Mouse (Mus musculus) gastrocnemius, postnatal 14 days (tissue): ENCODE data around the gene Art2b. TPM values are rescaled to one million over a fixed set of nuclear protein-coding genes. Genes with fewer than 3 reads are reported as not detected.
"Not testable (repeated sequence)": the region's sequence is repeated elsewhere in the genome, so short reads cannot be mapped to it uniquely, and the experiment has no call there.

Experiments used
- DNase-seq: peaks from one replicate; pipeline ENCODE4 v3.0.0; 2021; ENCODE audit warnings: mixed read lengths
- intact Hi-C: fragments of 180-260 bp; cut with DNase I; formaldehyde crosslinking; loops from one replicate; pipeline ENCODE4 v1.15.1; 2025; ENCODE audit warnings: low total_unique reads
- long read RNA-seq, 2 experiments: library from polyadenylated mRNA; stranded (forward); transcript quantifications; one replicate each; pipeline ENCODE4 v2.0.0; 2021
- total RNA-seq, 2 experiments: library from RNA; stranded (reverse); gene quantifications; 2 replicates each; pipeline ENCODE4 v1.2.3; 2021

Gene Art2b
- not detected for total RNA-seq
- long read RNA-seq, experiment 1 = 0 reads
- long read RNA-seq, experiment 2 = 0 reads

GRCm38 (mm10) chr7:101585408-101585807 is at the start of gene Art2b:
Art2b (minus strand) TSS chr7:101585600.
- intact Hi-C loops = no loop called here

GRCm38 (mm10) chr7:101634513-101634912 is 49.1 kb upstream of the Art2b start:
- no peak for DNase-seq
- intact Hi-C loops = no loop called here

More at GRCm38 (mm10) chr7:101585408-101585807, at the start of gene Art2b:
- DNase-seq = no peak

GRCm38 (mm10) chr7:101633629-101634177 is 48.3 kb upstream of the Art2b start:
- intact Hi-C loops = no loop called here
- no peak for DNase-seq

- intact Hi-C loops = no loop called here
- no peak for DNase-seq
Observed at GRCm38 (mm10) chr7:101628481-101628880, 43.1 kb upstream of the Art2b start.

GRCm38 (mm10) chr7:101627166-101627565 is 41.8 kb upstream of the Art2b start:
- intact Hi-C loops, DNase-seq: not testable (repeated sequence)

- intact Hi-C loops = no loop called here
- DNase-seq = no peak
Observed at GRCm38 (mm10) chr7:101624283-101624682, 38.9 kb upstream of the Art2b start.

GRCm38 (mm10) chr7:101621861-101622260 is 36.5 kb upstream of the Art2b start:
- intact Hi-C loops, DNase-seq: not testable (repeated sequence)

- no peak for DNase-seq
- intact Hi-C loops = no loop called here
Observed at GRCm38 (mm10) chr7:101620373-101620772, 35.0 kb upstream of the Art2b start.

- DNase-seq = no peak
- intact Hi-C loops = loop anchor here (10.0 kb wide), 1 partner anchor 193 kb away; the partner anchor contains the start of gene Pde2a
Observed at GRCm38 (mm10) chr7:101618273-101618672, 32.9 kb upstream of the Art2b start.

- intact Hi-C loops = loop anchor here (10.0 kb wide), 1 partner anchor 193 kb away; the partner anchor contains the start of gene Pde2a
- DNase-seq = no peak
Observed at GRCm38 (mm10) chr7:101617438-101618165, 32.2 kb upstream of the Art2b start.

- no peak for DNase-seq
- intact Hi-C loops = loop anchor here (10.0 kb wide), 1 partner anchor 191 kb away; the partner anchor contains the start of gene Pde2a
Observed at GRCm38 (mm10) chr7:101616136-101616835, 30.9 kb upstream of the Art2b start.

GRCm38 (mm10) chr7:101615406-101615805 is 30.0 kb upstream of the Art2b start:
- no peak for DNase-seq
- intact Hi-C loops = loop anchor here (10.0 kb wide), 1 partner anchor 191 kb away; the partner anchor contains the start of gene Pde2a

- intact Hi-C loops = loop anchor here (10.0 kb wide), 1 partner anchor 188 kb away; the partner anchor contains the start of gene Pde2a
- DNase-seq = not testable (repeated sequence)
Observed at GRCm38 (mm10) chr7:101612786-101613527, 27.6 kb upstream of the Art2b start.

GRCm38 (mm10) chr7:101607845-101608244 is 22.4 kb upstream of the Art2b start:
- DNase-seq = no peak
- intact Hi-C loops = no loop called here

- intact Hi-C loops = no loop called here
- no peak for DNase-seq
Observed at GRCm38 (mm10) chr7:101600406-101600805, 15.0 kb upstream of the Art2b start.

- no peak for DNase-seq
- intact Hi-C loops = no loop called here
Observed at GRCm38 (mm10) chr7:101598482-101598881, 13.1 kb upstream of the Art2b start.

GRCm38 (mm10) chr7:101594969-101595368 is 9.6 kb upstream of the Art2b start:
- intact Hi-C loops = no loop called here

GRCm38 (mm10) chr7:101584271-101584670 is 1.1 kb downstream of the Art2b start:
- DNase-seq, intact Hi-C loops: not testable (repeated sequence)

More at GRCm38 (mm10) chr7:101594969-101595368, 9.6 kb upstream of the Art2b start:
- DNase-seq = no peak

- DNase-seq = no peak
- intact Hi-C loops = no loop called here
Observed at GRCm38 (mm10) chr7:101582012-101582411, 3.4 kb downstream of the Art2b start.
